Mouse (Mus musculus) embryonic fibroblast, embryonic 13.5 days (primary cell): Measurements from ENCODE around the gene Hmga1b.

ENCODE experiments used
- CTCF ChIP-seq: IDR thresholded peaks from 2 replicates; pipeline ENCODE4 v1.5.1; 2011; ENCODE audit warnings: mild to moderate bottlenecking, control low read depth, low read length, moderate library complexity, borderline replicate concordance; ENCODE audit not compliant: insufficient read depth
- POLR2A ChIP-seq: IDR thresholded peaks from 2 replicates; pipeline ENCODE4 v1.6.1; 2011; ENCODE audit warnings: low read depth, mild to moderate bottlenecking, control low read depth, low read length, moderate library complexity

GRCm38 (mm10) chr11:120777123-120777522 is 14.5 kb downstream of the Hmga1b start:
- TF ChIP-seq CTCF (no peak), POLR2A (no peak)
